Comparison of ENCODE assay signal across 10 mouse cellular contexts in the genomic region with DNA sequence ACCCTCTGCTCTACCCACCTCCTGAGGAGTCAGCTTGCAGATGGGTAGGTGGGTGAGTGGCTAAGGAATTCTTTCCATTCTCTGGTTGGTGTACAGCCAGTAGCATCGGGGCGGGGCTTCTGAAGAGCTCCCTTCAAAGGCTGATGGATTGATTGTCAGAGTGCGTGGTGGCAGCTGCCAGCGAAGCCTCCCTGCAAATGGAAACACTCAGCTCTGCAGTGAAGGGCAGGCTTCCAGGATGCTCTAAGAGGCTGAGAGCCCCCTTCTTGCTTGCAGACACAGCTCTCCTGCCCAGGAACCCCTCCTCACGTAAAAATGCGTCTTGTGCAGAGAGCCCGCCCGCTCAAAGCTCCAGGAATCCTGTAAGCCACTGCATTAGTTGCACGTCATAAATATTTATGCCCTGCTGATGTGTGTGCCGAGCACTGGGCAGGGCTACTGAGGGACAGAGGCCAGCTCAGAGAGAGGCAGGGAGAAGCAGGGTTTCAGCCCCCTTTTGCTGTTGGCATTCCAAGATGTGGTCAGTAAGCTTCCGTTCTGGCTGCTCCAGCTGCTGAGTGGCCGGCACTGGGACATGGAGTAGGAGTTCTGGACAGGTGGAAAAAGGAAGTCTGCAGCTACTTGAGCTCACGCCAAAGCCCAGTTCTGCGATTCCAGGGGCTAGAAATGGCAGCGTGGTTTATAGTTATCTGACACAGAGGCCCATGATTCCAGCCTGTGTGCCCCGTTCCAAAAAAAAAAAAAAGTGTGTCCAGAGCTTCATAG. TPM values are rescaled to one million over a fixed set of nuclear protein-coding genes. Genes with fewer than 3 reads are reported as not detected.
DNase-seq lines count a peak whose midpoint lies in the region; ATAC-seq lines count a peak whose summit lies in the region.
"Had no signal": no experiment of that assay in that cellular context is flagged by ENCODE, and none has a peak within 500 bp of the region (broad histone marks: within the 10 kb centered on the region; RNA-seq: fewer than 3 reads in every experiment).

No protein-coding gene starts in this region.

- no peak overlapping the region for H3K9ac ChIP-seq in heart, embryonic 12.5 days
- peak overlapping the region; percentile 33 for H3K9ac ChIP-seq in hindbrain, embryonic 12.5 days
- H3K9ac ChIP-seq in midbrain, embryonic 13.5 days (replicated peaks) = peak overlapping the region; percentile 34
- H3K9ac ChIP-seq: liver, embryonic 14.5 days had no signal

- 32% methylated on average over 16 of the region's 16 CpGs for WGBS in heart, embryonic 12.5 days
- 28% methylated on average over 16 of the region's 16 CpGs for WGBS in hindbrain, embryonic 12.5 days
- WGBS in midbrain, embryonic 13.5 days = 25% methylated on average over 16 of the region's 16 CpGs

- no peak for DNase-seq in heart, postnatal 25 days (ENCODE audit: low spot score)
- DNase-seq in ZHBTc4 (ENCODE audit: low read depth, low spot score) = peak; percentile 55
- no peak for DNase-seq in ovary, postnatal 36 days (ENCODE audit: low spot score)
- DNase-seq in c-Kit-positive CD71-positive TER-119-positive erythroid progenitor cells, embryonic 14.5 days (ENCODE audit: low spot score) = no peak
- DNase-seq in urinary bladder, postnatal 36 days (ENCODE audit: low spot score in 2 of 2) = no peak

- no peak overlapping the region for H3K4me3 ChIP-seq in heart, embryonic 12.5 days
- peak overlapping the region; percentile 15; the same call in 1 of the 2 replicates for H3K4me3 ChIP-seq in hindbrain, embryonic 12.5 days
- H3K4me3 ChIP-seq in midbrain, embryonic 13.5 days (replicated peaks) = peak overlapping the region; percentile 21

- peak overlapping the region; percentile 47 for H3K4me2 ChIP-seq in heart, embryonic 12.5 days
- peak overlapping the region; percentile 49 for H3K4me2 ChIP-seq in hindbrain, embryonic 12.5 days (replicated peaks)
- peak overlapping the region; percentile 52 for H3K4me2 ChIP-seq in midbrain, embryonic 13.5 days (replicated peaks)

- no peak overlapping the region for H3K27ac ChIP-seq in heart, embryonic 12.5 days (ENCODE audit: poor library complexity, severe bottlenecking)
- H3K27ac ChIP-seq in hindbrain, embryonic 12.5 days = peak overlapping the region; percentile 76
- peak overlapping the region; percentile 80 for H3K27ac ChIP-seq in midbrain, embryonic 13.5 days
- H3K27ac ChIP-seq: liver, embryonic 14.5 days had no signal

- no peaks in the 10 kb centered on the region for H3K36me3 ChIP-seq in heart, embryonic 12.5 days
- H3K36me3 ChIP-seq in hindbrain, embryonic 12.5 days = no peaks in the 10 kb centered on the region
- H3K36me3 ChIP-seq in midbrain, embryonic 13.5 days = no peaks in the 10 kb centered on the region

- peaks cover 9% of the 10 kb centered on the region for H3K4me1 ChIP-seq in heart, embryonic 12.5 days (replicated peaks)
- peaks cover 16% of the 10 kb centered on the region for H3K4me1 ChIP-seq in hindbrain, embryonic 12.5 days
- H3K4me1 ChIP-seq in midbrain, embryonic 13.5 days (replicated peaks) = peaks cover 24% of the 10 kb centered on the region

- intact Hi-C loops in heart, postnatal 25 days (cut with DNase I) = no loop called here

- no peaks in the 10 kb centered on the region for H3K9me3 ChIP-seq in heart, embryonic 12.5 days (replicated peaks)
- H3K9me3 ChIP-seq in hindbrain, embryonic 12.5 days (replicated peaks) = no peaks in the 10 kb centered on the region
- H3K9me3 ChIP-seq in midbrain, embryonic 13.5 days = no peaks in the 10 kb centered on the region

- peaks cover 10% of the 10 kb centered on the region; the same call in 1 of the 2 replicates for H3K27me3 ChIP-seq in heart, embryonic 12.5 days (replicated peaks)
- H3K27me3 ChIP-seq in hindbrain, embryonic 12.5 days = no peaks in the 10 kb centered on the region
- H3K27me3 ChIP-seq in midbrain, embryonic 13.5 days = no peaks in the 10 kb centered on the region

- ATAC-seq in heart, embryonic 12.5 days (ENCODE audit: insufficient number of reproducible peaks, low FRiP score) = no peak
- ATAC-seq in hindbrain, embryonic 12.5 days (ENCODE audit: low FRiP score) = peak; percentile 87
- ATAC-seq in midbrain, embryonic 13.5 days = peak; percentile 89
- ATAC-seq: CD4-positive, CD25-positive, alpha-beta regulatory T cell, adult 4 months had no signal

RNA-seq across cellular contexts. Expression of a gene that starts 24.5 kb away (rescaled TPM):
- 0.18 and 0.46 TPM in 2 replicates for polyA plus RNA-seq in heart, embryonic 12.5 days (2016; fragmentation: Nextera tagmentation; extraction: Ambion mirVana)
- total RNA-seq in heart, postnatal 25 days (2021) = under 1 TPM; 0.20 to 0.34 TPM
- 50.6 and 50.7 TPM in 2 replicates for polyA plus RNA-seq in hindbrain, embryonic 12.5 days (2016; fragmentation: Nextera tagmentation; extraction: Ambion mirVana)
- polyA plus RNA-seq in midbrain, embryonic 13.5 days (2015; fragmentation: Nextera tagmentation; extraction: Ambion mirVana) = 39.2 and 50.3 TPM in 2 replicates
- polyA plus RNA-seq: CD4-positive, CD25-positive, alpha-beta regulatory T cell, adult 4 months had no signal

Comparison
In these comparisons a context has a peak if more than half of its experiments do, and no peak if none do; other contexts are left out.
1. RNA of a gene that starts 24.5 kb away (polyA plus RNA-seq): 50.6 to 50.7 TPM in hindbrain, embryonic 12.5 days and 39.2 to 50.3 TPM in midbrain, embryonic 13.5 days; 0.18 to 0.46 TPM in heart, embryonic 12.5 days; every median in the first group is over 10 times any median in the second.
2. Peak in every context shown above with its lines, with median percentiles within 50 percentile points of each other: H3K4me2 ChIP-seq.